Mouse (Mus musculus): ENCODE data around the gene Rnf130.

- TF ChIP-seq EP300 (IDR thresholded peaks at IDR 0.05; ENCODE audit: low read depth) (no peak), CTCF (IDR thresholded peaks at IDR 0.05; ENCODE audit: low read depth) (no peak)
Measured at GRCm38 (mm10) chr11:50134136-50134859, 109.2 kb downstream of the Rnf130 start.
